Mouse (Mus musculus): ENCODE results near the gene Hdgfl2. TPM values are rescaled to one million over a fixed set of nuclear protein-coding genes. Genes with fewer than 3 reads are reported as not detected.
"Not testable (repeated sequence)": the region's sequence is repeated elsewhere in the genome, so short reads cannot be mapped to it uniquely, and the experiment has no call there.

Hdgfl2 gene
- polyA plus RNA-seq, 2 experiments, result 84.9 to 118 TPM

DNA sequence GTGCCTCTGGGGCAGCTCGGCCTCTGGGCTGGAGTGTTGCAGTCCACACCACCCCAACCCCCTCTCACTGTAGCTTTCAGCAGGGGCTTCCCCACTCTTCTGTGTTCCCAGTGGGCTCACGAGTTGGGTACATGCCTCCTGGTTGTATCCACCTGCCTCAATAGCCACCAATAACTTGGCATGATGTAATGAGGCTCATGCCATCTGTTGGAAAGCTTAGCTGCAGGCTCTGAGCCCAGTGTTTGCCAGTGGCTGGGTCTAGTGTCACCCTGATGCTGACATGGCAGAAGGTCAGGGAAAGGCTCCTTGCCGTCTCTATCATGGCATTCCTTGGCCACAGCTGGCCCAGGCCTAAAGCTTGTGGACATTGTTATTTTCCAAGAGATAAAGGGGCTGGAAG, 21.4 kb downstream of the Hdgfl2 start:
- ATAC-seq (ENCODE audit: low FRiP score, low read depth) (no peak), DNase-seq (ENCODE audit: low spot score) (no peak)
- Histone ChIP-seq H3K27me3 (ENCODE audit: control insufficient read depth, insufficient read depth, low read length) (no peaks in the 10 kb centered on the region), H3K9me3 (ENCODE audit: control insufficient read depth, low read length) (no peaks in the 10 kb centered on the region), H3K9ac (ENCODE audit: low read depth, low read length, severe bottlenecking) (no peak overlapping the region), H3K4me3 (replicated peaks; ENCODE audit: low read length) (no peak overlapping the region), H3K4me2 (replicated peaks; ENCODE audit: low read depth, low read length, severe bottlenecking) (no peak overlapping the region), H3K36me3 (ENCODE audit: control insufficient read depth, insufficient read depth, low read length) (peaks cover 77% of the 10 kb centered on the region), H3K27ac (replicated peaks; ENCODE audit: low read depth, low read length) (no peak overlapping the region), H3K4me1 (ENCODE audit: control insufficient read depth, insufficient read depth, low read length) (no peaks in the 10 kb centered on the region)
- TF ChIP-seq POLR2A (IDR thresholded peaks at IDR 0.05; ENCODE audit: borderline replicate concordance, extremely low read depth, insufficient read depth, insufficient read length), result no peak
- WGBS, result 94% methylated on average over 3 of the region's 3 CpGs

DNA sequence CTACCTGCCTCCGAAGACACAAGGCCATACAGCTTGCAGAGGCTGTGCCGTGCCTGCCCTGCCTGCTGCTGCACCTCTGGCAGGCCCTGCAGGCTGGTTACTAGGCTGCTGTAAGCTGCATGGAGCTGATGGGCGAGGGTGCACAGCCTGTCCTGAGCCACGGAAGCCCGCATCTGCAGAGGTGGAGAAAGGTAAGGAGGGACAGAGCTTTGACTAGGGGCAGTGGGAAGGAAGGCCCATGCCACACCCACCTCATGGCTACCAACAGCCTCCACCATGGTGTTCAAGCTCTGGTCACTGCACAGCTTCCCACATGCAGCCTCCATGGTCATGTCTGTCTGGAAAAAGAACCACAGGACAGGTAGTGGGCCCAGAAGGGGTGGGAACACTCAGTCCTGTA, 22.7 kb downstream of the Hdgfl2 start:
- no peaks in the 10 kb centered on the region for H3K27me3 ChIP-seq (ENCODE audit: control insufficient read depth, insufficient read depth, low read length)
- H3K9me3 ChIP-seq (ENCODE audit: control insufficient read depth, low read length), result no peaks in the 10 kb centered on the region
- peaks cover 64% of the 10 kb centered on the region for H3K36me3 ChIP-seq (ENCODE audit: control insufficient read depth, insufficient read depth, low read length)
- H3K27ac ChIP-seq (replicated peaks; ENCODE audit: low read depth, low read length), result no peak overlapping the region
- H3K9ac ChIP-seq (ENCODE audit: low read depth, low read length, severe bottlenecking), result no peak overlapping the region
- WGBS, result 88% methylated on average over 5 of the region's 5 CpGs
- DNase-seq (ENCODE audit: low spot score) (no peak), ATAC-seq (ENCODE audit: low FRiP score, low read depth) (no peak)
- TF ChIP-seq POLR2A (IDR thresholded peaks at IDR 0.05; ENCODE audit: borderline replicate concordance, extremely low read depth, insufficient read depth, insufficient read length), result no peak
- H3K4me1 ChIP-seq (ENCODE audit: control insufficient read depth, insufficient read depth, low read length), result no peaks in the 10 kb centered on the region
- no peak overlapping the region for H3K4me2 ChIP-seq (replicated peaks; ENCODE audit: low read depth, low read length, severe bottlenecking)
- H3K4me3 ChIP-seq (replicated peaks; ENCODE audit: low read length), result no peak overlapping the region

DNA sequence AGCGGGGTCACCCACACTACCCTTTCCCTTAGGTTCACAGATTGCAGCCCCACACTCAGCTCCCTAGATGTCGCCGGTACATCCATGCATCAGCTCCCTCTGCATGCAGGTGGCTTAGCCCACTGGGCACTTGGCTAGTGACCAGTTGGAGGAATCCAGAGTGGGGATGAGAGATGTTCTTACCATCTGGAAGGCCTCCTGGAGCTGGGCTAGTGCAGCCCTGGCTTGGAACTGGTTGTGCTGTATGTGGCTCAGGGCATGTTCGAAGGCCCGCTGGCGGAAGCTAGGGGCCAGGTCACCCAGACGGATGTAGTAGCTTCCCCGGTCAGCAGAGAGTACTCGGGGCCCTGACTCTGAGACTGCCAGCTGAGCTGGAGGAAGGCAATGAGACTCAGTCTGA, 23.5 kb downstream of the Hdgfl2 start:
- no peak for DNase-seq (ENCODE audit: low spot score)
- H3K4me2 ChIP-seq (replicated peaks; ENCODE audit: low read depth, low read length, severe bottlenecking), result no peak overlapping the region
- no peak overlapping the region for H3K4me3 ChIP-seq (replicated peaks; ENCODE audit: low read length)
- no peak overlapping the region for H3K9ac ChIP-seq (ENCODE audit: low read depth, low read length, severe bottlenecking)
- no peak for TF ChIP-seq POLR2A (IDR thresholded peaks at IDR 0.05; ENCODE audit: borderline replicate concordance, extremely low read depth, insufficient read depth, insufficient read length)
- H3K4me1 ChIP-seq (ENCODE audit: control insufficient read depth, insufficient read depth, low read length), result no peaks in the 10 kb centered on the region
- H3K27ac ChIP-seq (replicated peaks; ENCODE audit: low read depth, low read length), result no peak overlapping the region
- no peaks in the 10 kb centered on the region for H3K27me3 ChIP-seq (ENCODE audit: control insufficient read depth, insufficient read depth, low read length)
- no peaks in the 10 kb centered on the region for H3K9me3 ChIP-seq (ENCODE audit: control insufficient read depth, low read length)
- no peak for ATAC-seq (ENCODE audit: low FRiP score, low read depth)
- WGBS, result 94% methylated on average over 9 of the region's 9 CpGs
- H3K36me3 ChIP-seq (ENCODE audit: control insufficient read depth, insufficient read depth, low read length), result peaks cover 59% of the 10 kb centered on the region

GRCm38 (mm10) chr17:56103465-56104285, 24.2 kb downstream of the Hdgfl2 start:
- Histone ChIP-seq H3K4me2 (replicated peaks; ENCODE audit: low read depth, low read length, severe bottlenecking) (no peak overlapping the region), H3K27me3 (ENCODE audit: control insufficient read depth, insufficient read depth, low read length) (no peaks in the 10 kb centered on the region), H3K9me3 (ENCODE audit: control insufficient read depth, low read length) (no peaks in the 10 kb centered on the region), H3K36me3 (ENCODE audit: control insufficient read depth, insufficient read depth, low read length) (peaks cover 51% of the 10 kb centered on the region), H3K27ac (replicated peaks; ENCODE audit: low read depth, low read length) (no peak overlapping the region), H3K9ac (ENCODE audit: low read depth, low read length, severe bottlenecking) (no peak overlapping the region), H3K4me3 (replicated peaks; ENCODE audit: low read length) (no peak overlapping the region), H3K4me1 (ENCODE audit: control insufficient read depth, insufficient read depth, low read length) (no peaks in the 10 kb centered on the region)
- TF ChIP-seq POLR2A (IDR thresholded peaks at IDR 0.05; ENCODE audit: borderline replicate concordance, extremely low read depth, insufficient read depth, insufficient read length), result no peak
- no peak for ATAC-seq (ENCODE audit: low FRiP score, low read depth)
- 93% methylated on average over 8 of the region's 8 CpGs for WGBS
- no peak for DNase-seq (ENCODE audit: low spot score)

DNA sequence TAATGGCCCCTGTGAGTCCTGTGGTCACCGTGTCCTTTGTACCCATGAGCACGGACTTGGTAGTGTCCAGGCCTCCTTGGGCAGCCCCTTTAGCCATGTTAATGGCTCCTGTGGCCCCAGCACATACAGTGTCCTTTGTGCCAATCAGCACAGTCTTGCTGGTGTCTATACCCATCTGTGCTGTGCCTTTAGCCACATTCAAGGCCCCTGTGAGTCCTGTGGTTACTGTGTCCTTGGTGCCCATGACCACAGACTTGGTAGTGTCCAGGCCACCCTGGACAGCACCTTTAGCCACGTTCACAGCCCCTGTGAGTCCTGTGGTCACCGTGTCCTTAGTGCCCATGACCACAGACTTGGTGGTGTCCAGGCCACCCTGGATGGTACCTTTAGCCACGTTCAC, 25.4 kb downstream of the Hdgfl2 start:
- not testable (repeated sequence) for H3K27ac ChIP-seq (replicated peaks; ENCODE audit: low read depth, low read length); H3K4me2 ChIP-seq (replicated peaks; ENCODE audit: low read depth, low read length, severe bottlenecking); H3K4me1 ChIP-seq (ENCODE audit: control insufficient read depth, insufficient read depth, low read length); H3K9me3 ChIP-seq (ENCODE audit: control insufficient read depth, low read length); H3K9ac ChIP-seq (ENCODE audit: low read depth, low read length, severe bottlenecking); H3K4me3 ChIP-seq (replicated peaks; ENCODE audit: low read length); H3K27me3 ChIP-seq (ENCODE audit: control insufficient read depth, insufficient read depth, low read length); DNase-seq (ENCODE audit: low spot score); ATAC-seq (ENCODE audit: low FRiP score, low read depth)
- 100% methylated on average over 1 of the region's 5 CpGs for WGBS
- peaks cover 42% of the 10 kb centered on the region for H3K36me3 ChIP-seq (ENCODE audit: control insufficient read depth, insufficient read depth, low read length)

GRCm38 (mm10) chr17:56106436-56106835, 27.0 kb downstream of the Hdgfl2 start:
- H3K9me3 ChIP-seq (ENCODE audit: control insufficient read depth, low read length); H3K27ac ChIP-seq (replicated peaks; ENCODE audit: low read depth, low read length); H3K4me1 ChIP-seq (ENCODE audit: control insufficient read depth, insufficient read depth, low read length); H3K4me3 ChIP-seq (replicated peaks; ENCODE audit: low read length); DNase-seq (ENCODE audit: low spot score); H3K27me3 ChIP-seq (ENCODE audit: control insufficient read depth, insufficient read depth, low read length); ATAC-seq (ENCODE audit: low FRiP score, low read depth); H3K4me2 ChIP-seq (replicated peaks; ENCODE audit: low read depth, low read length, severe bottlenecking); H3K9ac ChIP-seq (ENCODE audit: low read depth, low read length, severe bottlenecking): not testable (repeated sequence)
- WGBS, result 100% methylated on average over 4 of the region's 4 CpGs
- H3K36me3 ChIP-seq (ENCODE audit: control insufficient read depth, insufficient read depth, low read length), result peaks cover 26% of the 10 kb centered on the region

All from limb, embryonic 14.5 days (tissue).